Mouse (Mus musculus): ENCODE results near the gene Slc25a45.
A peak's percentile ranks its signal among the peaks of the same experiment; 100 is the strongest.

- TF ChIP-seq POLR2A (IDR thresholded peaks at IDR 0.05; ENCODE audit: control insufficient read depth, extremely low read depth, insufficient read depth, low read length, poor library complexity) (0 out of 2 replicates have a peak, but pooled peaks have one; percentile 17), CTCF (IDR thresholded peaks at IDR 0.05; ENCODE audit: borderline replicate concordance, control insufficient read depth, extremely low read depth, insufficient read depth, low read length, poor library complexity) (peak; percentile 88)
Measured at GRCm38 (mm10) chr19:5923990-5924712, 46.5 kb downstream of the Slc25a45 start.

All from thymus, adult 2 months (tissue).